Mouse (Mus musculus): Measurements from ENCODE around the gene Dclk2. TPM values are rescaled to one million over a fixed set of nuclear protein-coding genes. Genes with fewer than 3 reads are reported as not detected.

The Dclk2 gene
- 13.8 and 14.5 TPM in 2 replicates for polyA plus RNA-seq (2015; fragmentation: Nextera tagmentation; extraction: Ambion mirVana)

- Histone ChIP-seq H3K27ac (replicated peaks) (no peak within 1 kb of the TSS), H3K9me3 (replicated peaks) (no peaks in the 10 kb centered on the region), H3K4me1 (replicated peaks) (peaks cover 10% of the 10 kb centered on the region; the same call in 1 of the 2 replicates), H3K4me2 (peak within 1 kb of the TSS; percentile 75), H3K27me3 (peaks cover 55% of the 10 kb centered on the region), H3K9ac (peak within 1 kb of the TSS; percentile 15; the same call in 1 of the 2 replicates), H3K4me3 (replicated peaks) (peak within 1 kb of the TSS; percentile 59), H3K36me3 (replicated peaks) (no peaks in the 10 kb centered on the region)
- WGBS (ENCODE audit: insufficient replicate concordance), result 0% methylated on average over 83 of the region's 91 CpGs
- peak; percentile 65 for ATAC-seq (ENCODE audit: insufficient read depth)
Observed at GRCm38 (mm10) chr3:86920343-86921083, at the start of gene Dclk2. Dclk2 (minus strand) TSS chr3:86920852.

GRCm38 (mm10) chr3:86962665-86963435 is 42.2 kb upstream of the Dclk2 start:
- ATAC-seq (ENCODE audit: insufficient read depth), result no peak
- H3K4me1 ChIP-seq (replicated peaks), result no peaks in the 10 kb centered on the region
- no peak overlapping the region for H3K27ac ChIP-seq (replicated peaks)
- H3K4me2 ChIP-seq, result no peak overlapping the region
- no peaks in the 10 kb centered on the region for H3K27me3 ChIP-seq
- H3K36me3 ChIP-seq (replicated peaks), result no peaks in the 10 kb centered on the region
- 72% methylated on average over 17 of the region's 17 CpGs for WGBS (ENCODE audit: insufficient replicate concordance)
- H3K9ac ChIP-seq, result no peak overlapping the region
- no peak overlapping the region for H3K4me3 ChIP-seq (replicated peaks)
- H3K9me3 ChIP-seq (replicated peaks), result no peaks in the 10 kb centered on the region

- no peaks in the 10 kb centered on the region for H3K36me3 ChIP-seq (replicated peaks)
- no peak overlapping the region for H3K4me3 ChIP-seq (replicated peaks)
- no peaks in the 10 kb centered on the region for H3K4me1 ChIP-seq (replicated peaks)
- H3K27me3 ChIP-seq, result no peaks in the 10 kb centered on the region
- peak overlapping the region; percentile 18; the same call in 1 of the 2 replicates for H3K4me2 ChIP-seq
- 32% methylated on average over 2 of the region's 2 CpGs for WGBS (ENCODE audit: insufficient replicate concordance)
- no peak overlapping the region for H3K27ac ChIP-seq (replicated peaks)
- no peak overlapping the region for H3K9ac ChIP-seq
- H3K9me3 ChIP-seq (replicated peaks), result no peaks in the 10 kb centered on the region
- ATAC-seq (ENCODE audit: insufficient read depth), result no peak
Observed at GRCm38 (mm10) chr3:86961395-86961669, 40.7 kb upstream of the Dclk2 start.

GRCm38 (mm10) chr3:86960656-86961394 is 40.2 kb upstream of the Dclk2 start:
- no peaks in the 10 kb centered on the region for H3K36me3 ChIP-seq (replicated peaks)
- H3K4me1 ChIP-seq (replicated peaks), result no peaks in the 10 kb centered on the region
- no peaks in the 10 kb centered on the region for H3K27me3 ChIP-seq
- no peak for ATAC-seq (ENCODE audit: insufficient read depth)
- H3K9ac ChIP-seq, result no peak overlapping the region
- H3K9me3 ChIP-seq (replicated peaks), result no peaks in the 10 kb centered on the region
- no peak overlapping the region for H3K4me3 ChIP-seq (replicated peaks)
- peak overlapping the region; percentile 18; the same call in 1 of the 2 replicates for H3K4me2 ChIP-seq
- H3K27ac ChIP-seq (replicated peaks), result no peak overlapping the region
- 39% methylated on average over 17 of the region's 17 CpGs for WGBS (ENCODE audit: insufficient replicate concordance)

- no peak for ATAC-seq (ENCODE audit: insufficient read depth)
- Histone ChIP-seq H3K27ac (replicated peaks) (no peak overlapping the region), H3K4me2 (no peak overlapping the region), H3K9me3 (replicated peaks) (no peaks in the 10 kb centered on the region), H3K27me3 (no peaks in the 10 kb centered on the region), H3K4me3 (replicated peaks) (no peak overlapping the region), H3K36me3 (replicated peaks) (no peaks in the 10 kb centered on the region), H3K9ac (no peak overlapping the region), H3K4me1 (replicated peaks) (no peaks in the 10 kb centered on the region)
- WGBS (ENCODE audit: insufficient replicate concordance), result 40% methylated on average over 7 of the region's 7 CpGs
Observed at GRCm38 (mm10) chr3:86959088-86959487, 38.4 kb upstream of the Dclk2 start.

- no peak overlapping the region for H3K27ac ChIP-seq (replicated peaks)
- no peaks in the 10 kb centered on the region for H3K9me3 ChIP-seq (replicated peaks)
- no peaks in the 10 kb centered on the region for H3K27me3 ChIP-seq
- WGBS (ENCODE audit: insufficient replicate concordance), result 29% methylated on average over 4 of the region's 4 CpGs
- no peak overlapping the region for H3K9ac ChIP-seq
- no peaks in the 10 kb centered on the region for H3K4me1 ChIP-seq (replicated peaks)
- H3K4me2 ChIP-seq, result no peak overlapping the region
- H3K4me3 ChIP-seq (replicated peaks), result no peak overlapping the region
- no peaks in the 10 kb centered on the region for H3K36me3 ChIP-seq (replicated peaks)
- ATAC-seq (ENCODE audit: insufficient read depth), result no peak
Observed at GRCm38 (mm10) chr3:86955376-86955775, 34.7 kb upstream of the Dclk2 start.

GRCm38 (mm10) chr3:86954521-86954920 is 33.9 kb upstream of the Dclk2 start:
- Histone ChIP-seq H3K36me3 (replicated peaks) (no peaks in the 10 kb centered on the region), H3K9me3 (replicated peaks) (no peaks in the 10 kb centered on the region), H3K4me3 (replicated peaks) (no peak overlapping the region), H3K27ac (replicated peaks) (no peak overlapping the region), H3K4me1 (replicated peaks) (no peaks in the 10 kb centered on the region), H3K9ac (no peak overlapping the region), H3K4me2 (no peak overlapping the region), H3K27me3 (no peaks in the 10 kb centered on the region)
- WGBS (ENCODE audit: insufficient replicate concordance), result 38% methylated on average over 1 of the region's 1 CpGs
- no peak for ATAC-seq (ENCODE audit: insufficient read depth)

GRCm38 (mm10) chr3:86953819-86954218 is 33.2 kb upstream of the Dclk2 start:
- no peak for ATAC-seq (ENCODE audit: insufficient read depth)
- H3K27me3 ChIP-seq, result no peaks in the 10 kb centered on the region
- 76% methylated on average over 4 of the region's 4 CpGs for WGBS (ENCODE audit: insufficient replicate concordance)

GRCm38 (mm10) chr3:86950652-86951051 is 30.0 kb upstream of the Dclk2 start:
- no peak overlapping the region for H3K27ac ChIP-seq (replicated peaks)
- H3K4me2 ChIP-seq, result no peak overlapping the region
- H3K4me1 ChIP-seq (replicated peaks), result no peaks in the 10 kb centered on the region
- H3K27me3 ChIP-seq, result no peaks in the 10 kb centered on the region
- no peaks in the 10 kb centered on the region for H3K36me3 ChIP-seq (replicated peaks)
- no peaks in the 10 kb centered on the region for H3K9me3 ChIP-seq (replicated peaks)
- no peak overlapping the region for H3K4me3 ChIP-seq (replicated peaks)
- 19% methylated on average over 2 of the region's 2 CpGs for WGBS (ENCODE audit: insufficient replicate concordance)
- no peak for ATAC-seq (ENCODE audit: insufficient read depth)
- no peak overlapping the region for H3K9ac ChIP-seq

More at GRCm38 (mm10) chr3:86953819-86954218, 33.2 kb upstream of the Dclk2 start:
- H3K4me2 ChIP-seq, result no peak overlapping the region
- H3K4me1 ChIP-seq (replicated peaks), result no peaks in the 10 kb centered on the region
- no peak overlapping the region for H3K4me3 ChIP-seq (replicated peaks)
- H3K9me3 ChIP-seq (replicated peaks), result no peaks in the 10 kb centered on the region
- H3K27ac ChIP-seq (replicated peaks), result no peak overlapping the region
- no peaks in the 10 kb centered on the region for H3K36me3 ChIP-seq (replicated peaks)
- H3K9ac ChIP-seq, result no peak overlapping the region

- no peak overlapping the region for H3K9ac ChIP-seq
- 33% methylated on average over 2 of the region's 2 CpGs for WGBS (ENCODE audit: insufficient replicate concordance)
Observed at GRCm38 (mm10) chr3:86936254-86936836, 15.7 kb upstream of the Dclk2 start.

GRCm38 (mm10) chr3:86933446-86933845 is 12.8 kb upstream of the Dclk2 start:
- no peak overlapping the region for H3K4me3 ChIP-seq (replicated peaks)
- whole genome bisulfite sequencing (ENCODE audit: insufficient replicate concordance), result 67% methylated on average over 7 of the region's 7 CpGs
- no peaks in the 10 kb centered on the region for H3K9me3 ChIP-seq (replicated peaks)
- H3K9ac ChIP-seq, result no peak overlapping the region
- no peaks in the 10 kb centered on the region for H3K27me3 ChIP-seq
- no peaks in the 10 kb centered on the region for H3K4me1 ChIP-seq (replicated peaks)
- H3K27ac ChIP-seq (replicated peaks), result no peak overlapping the region
- H3K4me2 ChIP-seq, result no peak overlapping the region
- no peaks in the 10 kb centered on the region for H3K36me3 ChIP-seq (replicated peaks)
- no peak for ATAC-seq (ENCODE audit: insufficient read depth)

More at GRCm38 (mm10) chr3:86936254-86936836, 15.7 kb upstream of the Dclk2 start:
- H3K27ac ChIP-seq (replicated peaks), result no peak overlapping the region
- no peaks in the 10 kb centered on the region for H3K4me1 ChIP-seq (replicated peaks)
- H3K4me3 ChIP-seq (replicated peaks), result no peak overlapping the region
- ATAC-seq (ENCODE audit: insufficient read depth), result no peak
- no peak overlapping the region for H3K4me2 ChIP-seq
- no peaks in the 10 kb centered on the region for H3K36me3 ChIP-seq (replicated peaks)
- no peaks in the 10 kb centered on the region for H3K27me3 ChIP-seq
- no peaks in the 10 kb centered on the region for H3K9me3 ChIP-seq (replicated peaks)
